Mouse (Mus musculus): ENCODE results near the gene Med19. TPM values are rescaled to one million over a fixed set of nuclear protein-coding genes. Genes with fewer than 3 reads are reported as not detected.

Gene Med19
- polyA plus RNA-seq, 1 experiment from 2014 or later = 12.7 TPM

- Histone ChIP-seq H3K36me3 (replicated peaks; ENCODE audit: insufficient read depth, low read length) (peaks cover 65% of the 10 kb centered on the region), H3K4me3 (ENCODE audit: low read depth, low read length) (no peak overlapping the region), H3K27me3 (ENCODE audit: insufficient read depth, low read length) (no peaks in the 10 kb centered on the region), H3K27ac (ENCODE audit: low read depth) (no peak overlapping the region), H3K9me3 (ENCODE audit: low read length) (no peaks in the 10 kb centered on the region), H3K9ac (replicated peaks) (no peak overlapping the region), H3K4me2 (ENCODE audit: low read depth, low read length) (no peak overlapping the region), H3K4me1 (ENCODE audit: insufficient read depth) (no peaks in the 10 kb centered on the region)
- no peak for TF ChIP-seq CTCF (IDR thresholded peaks at IDR 0.05; ENCODE audit: low read depth)
- TF ChIP-seq EP300 (IDR thresholded peaks at IDR 0.05; ENCODE audit: low read depth) = no peak
- no peak for DNase-seq
- ATAC-seq = no peak
- WGBS (ENCODE audit: insufficient replicate concordance) = 86% methylated on average over 5 of the region's 5 CpGs
Observed at GRCm38 (mm10) chr2:84695007-84695695, 16.9 kb downstream of the Med19 start.

DNA sequence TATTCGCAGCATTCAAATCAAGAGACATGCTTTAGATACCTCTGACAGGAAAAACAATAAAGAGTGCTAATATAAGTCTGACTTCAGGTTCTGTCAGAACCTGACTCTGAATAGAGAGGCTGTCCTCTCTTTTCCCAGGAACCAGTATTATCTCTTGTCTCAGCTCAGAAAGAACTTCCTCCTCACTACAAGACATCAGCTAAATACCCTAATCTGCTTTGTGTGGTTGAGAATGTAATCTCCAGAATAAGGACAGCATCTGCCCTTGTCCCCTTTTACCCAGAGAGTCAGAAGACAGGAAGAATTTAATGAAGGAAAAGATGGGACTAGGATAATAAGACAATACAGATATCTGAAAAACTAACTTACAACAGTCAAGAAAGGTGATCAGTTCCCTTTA, 25.3 kb downstream of the Med19 start:
- WGBS (ENCODE audit: insufficient replicate concordance) = 82% methylated on average over 1 of the region's 1 CpGs
- H3K4me1 ChIP-seq (ENCODE audit: insufficient read depth) = peaks cover 12% of the 10 kb centered on the region
- TF ChIP-seq EP300 (IDR thresholded peaks at IDR 0.05; ENCODE audit: low read depth) (no peak), CTCF (IDR thresholded peaks at IDR 0.05; ENCODE audit: low read depth) (no peak)
- ATAC-seq (no peak), DNase-seq (no peak)
- no peaks in the 10 kb centered on the region for H3K9me3 ChIP-seq (ENCODE audit: low read length)
- H3K27me3 ChIP-seq (ENCODE audit: insufficient read depth, low read length) = no peaks in the 10 kb centered on the region
- H3K27ac ChIP-seq (ENCODE audit: low read depth) = no peak overlapping the region
- H3K4me3 ChIP-seq (ENCODE audit: low read depth, low read length) = no peak overlapping the region
- no peak overlapping the region for H3K9ac ChIP-seq (replicated peaks)
- H3K4me2 ChIP-seq (ENCODE audit: low read depth, low read length) = no peak overlapping the region
- H3K36me3 ChIP-seq (replicated peaks; ENCODE audit: insufficient read depth, low read length) = peaks cover 58% of the 10 kb centered on the region

GRCm38 (mm10) chr2:84704329-84704728, 26.1 kb downstream of the Med19 start:
- no peak overlapping the region for H3K9ac ChIP-seq (replicated peaks)
- H3K36me3 ChIP-seq (replicated peaks; ENCODE audit: insufficient read depth, low read length) = peaks cover 61% of the 10 kb centered on the region
- ATAC-seq (no peak), DNase-seq (no peak)
- 84% methylated on average over 5 of the region's 5 CpGs for WGBS (ENCODE audit: insufficient replicate concordance)
- no peaks in the 10 kb centered on the region for H3K27me3 ChIP-seq (ENCODE audit: insufficient read depth, low read length)
- no peak overlapping the region for H3K4me2 ChIP-seq (ENCODE audit: low read depth, low read length)
- no peak overlapping the region for H3K4me3 ChIP-seq (ENCODE audit: low read depth, low read length)
- H3K27ac ChIP-seq (ENCODE audit: low read depth) = no peak overlapping the region
- TF ChIP-seq EP300 (IDR thresholded peaks at IDR 0.05; ENCODE audit: low read depth) = no peak
- no peak for TF ChIP-seq CTCF (IDR thresholded peaks at IDR 0.05; ENCODE audit: low read depth)
- no peaks in the 10 kb centered on the region for H3K9me3 ChIP-seq (ENCODE audit: low read length)
- peaks cover 12% of the 10 kb centered on the region for H3K4me1 ChIP-seq (ENCODE audit: insufficient read depth)

DNA sequence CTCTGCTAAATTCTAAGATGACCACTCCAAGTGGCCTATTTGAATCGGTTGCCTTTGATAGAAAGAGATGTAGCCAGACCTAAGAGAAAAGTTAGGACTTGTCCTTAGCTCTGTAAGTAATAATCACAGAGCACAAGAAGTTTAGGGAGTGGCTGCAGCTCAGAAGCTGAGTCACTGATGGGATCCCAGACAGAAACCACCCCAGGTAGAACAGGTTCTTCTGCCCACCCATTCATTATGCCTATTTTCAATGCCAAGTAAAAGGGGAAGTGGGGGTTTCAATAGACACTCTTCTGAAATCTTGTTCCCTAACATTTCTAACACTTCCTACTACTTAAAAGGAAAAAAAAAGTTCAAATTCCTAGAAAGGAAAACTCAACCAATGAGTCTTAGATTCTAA, 27.1 kb downstream of the Med19 start:
- DNase-seq = no peak
- H3K4me1 ChIP-seq (ENCODE audit: insufficient read depth) = peaks cover 12% of the 10 kb centered on the region
- ATAC-seq = no peak

DNA sequence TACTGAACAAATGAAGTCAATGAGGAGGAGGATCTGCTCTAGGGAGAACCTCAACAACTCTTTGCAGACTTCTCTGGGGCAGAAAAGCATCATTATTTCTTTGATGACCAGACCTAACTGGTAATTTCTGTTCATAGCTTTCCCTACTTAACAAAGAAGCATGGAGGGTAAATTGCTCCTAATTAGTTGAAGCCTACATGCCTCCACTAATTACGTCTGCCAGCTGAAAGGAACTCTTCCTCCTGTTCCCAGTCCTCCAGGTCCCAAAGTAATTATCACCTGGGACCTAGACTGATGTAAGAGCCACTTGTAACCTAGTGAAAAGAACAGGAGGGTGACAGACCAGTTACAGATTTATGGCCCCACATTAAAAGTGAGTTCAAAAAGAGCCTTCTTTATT, 29.3 kb downstream of the Med19 start:
- DNase-seq (no peak), ATAC-seq (no peak)
- Histone ChIP-seq H3K27me3 (ENCODE audit: insufficient read depth, low read length) (no peaks in the 10 kb centered on the region), H3K36me3 (replicated peaks; ENCODE audit: insufficient read depth, low read length) (peaks cover 57% of the 10 kb centered on the region), H3K9ac (replicated peaks) (0 out of 2 replicates have a peak overlapping the region, but pooled peaks have one; percentile 6), H3K27ac (ENCODE audit: low read depth) (no peak overlapping the region), H3K4me1 (ENCODE audit: insufficient read depth) (peaks cover 15% of the 10 kb centered on the region), H3K9me3 (ENCODE audit: low read length) (no peaks in the 10 kb centered on the region), H3K4me2 (ENCODE audit: low read depth, low read length) (no peak overlapping the region), H3K4me3 (ENCODE audit: low read depth, low read length) (no peak overlapping the region)
- 84% methylated on average over 1 of the region's 1 CpGs for WGBS (ENCODE audit: insufficient replicate concordance)
- TF ChIP-seq EP300 (IDR thresholded peaks at IDR 0.05; ENCODE audit: low read depth) (no peak), CTCF (IDR thresholded peaks at IDR 0.05; ENCODE audit: low read depth) (no peak)

More for the DNA sequence above, 27.1 kb downstream of the Med19 start:
- Histone ChIP-seq H3K27me3 (ENCODE audit: insufficient read depth, low read length) (no peaks in the 10 kb centered on the region), H3K9me3 (ENCODE audit: low read length) (no peaks in the 10 kb centered on the region), H3K4me2 (ENCODE audit: low read depth, low read length) (no peak overlapping the region), H3K9ac (replicated peaks) (no peak overlapping the region), H3K27ac (ENCODE audit: low read depth) (no peak overlapping the region), H3K36me3 (replicated peaks; ENCODE audit: insufficient read depth, low read length) (peaks cover 59% of the 10 kb centered on the region), H3K4me3 (ENCODE audit: low read depth, low read length) (no peak overlapping the region)
- WGBS (ENCODE audit: insufficient replicate concordance) = 70% methylated on average over 1 of the region's 1 CpGs
- TF ChIP-seq EP300 (IDR thresholded peaks at IDR 0.05; ENCODE audit: low read depth) = no peak
- TF ChIP-seq CTCF (IDR thresholded peaks at IDR 0.05; ENCODE audit: low read depth) = no peak

DNA sequence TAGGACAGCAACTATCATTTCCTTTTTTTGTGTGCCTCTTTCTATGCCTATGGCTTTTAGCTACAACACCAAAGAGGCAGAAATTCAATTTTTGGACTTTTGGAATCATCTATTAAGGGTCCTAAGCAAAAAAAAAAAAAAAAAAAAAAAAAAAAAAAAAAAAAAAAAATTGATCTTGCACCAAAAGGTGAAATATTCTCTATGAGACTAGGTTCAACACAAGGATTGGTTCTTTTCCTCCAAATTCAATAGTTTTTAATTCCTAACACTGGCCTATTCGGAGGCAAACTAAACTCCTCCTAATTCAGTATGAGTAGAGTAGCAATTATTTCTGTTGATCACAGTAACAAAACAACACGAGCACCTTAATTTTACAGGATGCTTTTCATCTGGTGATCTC, 33.7 kb downstream of the Med19 start:
- Histone ChIP-seq H3K9ac (replicated peaks) (no peak overlapping the region), H3K4me2 (ENCODE audit: low read depth, low read length) (no peak overlapping the region), H3K27ac (ENCODE audit: low read depth) (no peak overlapping the region), H3K27me3 (ENCODE audit: insufficient read depth, low read length) (no peaks in the 10 kb centered on the region), H3K4me1 (ENCODE audit: insufficient read depth) (peaks cover 10% of the 10 kb centered on the region), H3K36me3 (replicated peaks; ENCODE audit: insufficient read depth, low read length) (peaks cover 35% of the 10 kb centered on the region), H3K4me3 (ENCODE audit: low read depth, low read length) (no peak overlapping the region), H3K9me3 (ENCODE audit: low read length) (no peaks in the 10 kb centered on the region)
- no peak for ATAC-seq
- DNase-seq = no peak
- 93% methylated on average over 2 of the region's 2 CpGs for WGBS (ENCODE audit: insufficient replicate concordance)
- TF ChIP-seq EP300 (IDR thresholded peaks at IDR 0.05; ENCODE audit: low read depth) = no peak
- TF ChIP-seq CTCF (IDR thresholded peaks at IDR 0.05; ENCODE audit: low read depth) = no peak
